Mouse (Mus musculus): ENCODE data around the gene Retsat. TPM values are rescaled to one million over a fixed set of nuclear protein-coding genes. Genes with fewer than 3 reads are reported as not detected.

The Retsat gene
- total RNA-seq, 2 experiments from 2014 or later: 25.9 to 30.8 TPM

GRCm38 (mm10) chr6:72615561-72616375 is 17.5 kb downstream of the Retsat start:
- intact Hi-C loops (cut with DNase I): no loop called here
- DNase-seq (ENCODE audit: extremely low spot score in 1 of 2, low spot score in 2 of 2): no peak

GRCm38 (mm10) chr6:72616643-72617288 is 18.5 kb downstream of the Retsat start, which contains the start of gene Tgoln1:
Gene Tgoln1, minus strand, starts transcription at chr6:72617000.
- intact Hi-C loops (cut with DNase I): no loop called here
- DNase-seq (ENCODE audit: extremely low spot score in 1 of 2, low spot score in 2 of 2): peak; percentile 91 to 97

- intact Hi-C loops (cut with DNase I): no loop called here
- no peak for DNase-seq (ENCODE audit: extremely low spot score in 1 of 2, low spot score in 2 of 2)
Measured at GRCm38 (mm10) chr6:72619734-72620532, 21.7 kb downstream of the Retsat start.

- DNase-seq (ENCODE audit: extremely low spot score in 1 of 2, low spot score in 2 of 2): no peak
- intact Hi-C loops (cut with DNase I): no loop called here
Measured at GRCm38 (mm10) chr6:72620920-72621319, 22.6 kb downstream of the Retsat start.

GRCm38 (mm10) chr6:72622917-72623316 is 24.6 kb downstream of the Retsat start:
- intact Hi-C loops (cut with DNase I): no loop called here
- DNase-seq (ENCODE audit: extremely low spot score in 1 of 2, low spot score in 2 of 2): no peak

- intact Hi-C loops (cut with DNase I): no loop called here
- no peak for DNase-seq (ENCODE audit: extremely low spot score in 1 of 2, low spot score in 2 of 2)
Measured at GRCm38 (mm10) chr6:72623661-72624402, 25.6 kb downstream of the Retsat start.

GRCm38 (mm10) chr6:72626391-72626790 is 28.1 kb downstream of the Retsat start:
- no peak for DNase-seq (ENCODE audit: extremely low spot score in 1 of 2, low spot score in 2 of 2)
- intact Hi-C loops (cut with DNase I): no loop called here

- peak in 1 of 2 experiments; percentile 45 for DNase-seq (ENCODE audit: extremely low spot score in 1 of 2, low spot score in 2 of 2)
- intact Hi-C loops (cut with DNase I): no loop called here
Measured at GRCm38 (mm10) chr6:72627276-72627675, 29.0 kb downstream of the Retsat start.

- intact Hi-C loops (cut with DNase I): loop anchor here (10.0 kb wide), 1 partner anchor 594 kb away; the partner anchor contains the start of gene Dnah6
- no peak for DNase-seq (ENCODE audit: extremely low spot score in 1 of 2, low spot score in 2 of 2)
Measured at GRCm38 (mm10) chr6:72630370-72630769, 32.1 kb downstream of the Retsat start.

GRCm38 (mm10) chr6:72630961-72631360 is 32.7 kb downstream of the Retsat start:
- intact Hi-C loops (cut with DNase I): loop anchor here (10.0 kb wide), 1 partner anchor 594 kb away; the partner anchor contains the start of gene Dnah6
- DNase-seq (ENCODE audit: extremely low spot score in 1 of 2, low spot score in 2 of 2): no peak

- intact Hi-C loops (cut with DNase I): loop anchor here (10.0 kb wide), 1 partner anchor 593 kb away; the partner anchor contains the start of gene Dnah6
- no peak for DNase-seq (ENCODE audit: extremely low spot score in 1 of 2, low spot score in 2 of 2)
Measured at GRCm38 (mm10) chr6:72631700-72632099, 33.4 kb downstream of the Retsat start.

- intact Hi-C loops (cut with DNase I): loop anchor here (10.0 kb wide), 1 partner anchor 590 kb away; the partner anchor contains the start of gene Dnah6
- DNase-seq (ENCODE audit: extremely low spot score in 1 of 2, low spot score in 2 of 2): no peak
Measured at GRCm38 (mm10) chr6:72634311-72634710, 36.0 kb downstream of the Retsat start.

GRCm38 (mm10) chr6:72635760-72636431 is 37.6 kb downstream of the Retsat start:
- intact Hi-C loops (cut with DNase I): loop anchor here (5.0 to 10.0 kb wide), 2 partner anchors 196 to 589 kb away; partner anchors contain the start of gene Dnah6
- peak; percentile 23 to 57 for DNase-seq (ENCODE audit: extremely low spot score in 1 of 2, low spot score in 2 of 2)

- intact Hi-C loops (cut with DNase I): loop anchor here (5.0 to 10.0 kb wide), 2 partner anchors 195 to 588 kb away; partner anchors contain the start of gene Dnah6
- DNase-seq (ENCODE audit: extremely low spot score in 1 of 2, low spot score in 2 of 2): no peak
Measured at GRCm38 (mm10) chr6:72636940-72637339, 38.7 kb downstream of the Retsat start.

GRCm38 (mm10) chr6:72641218-72641954 is 43.1 kb downstream of the Retsat start:
- DNase-seq (ENCODE audit: extremely low spot score in 1 of 2, low spot score in 2 of 2): no peak
- intact Hi-C loops (cut with DNase I): no loop called here

GRCm38 (mm10) chr6:72644576-72644975 is 46.3 kb downstream of the Retsat start:
- intact Hi-C loops (cut with DNase I): no loop called here
- DNase-seq (ENCODE audit: extremely low spot score in 1 of 2, low spot score in 2 of 2): no peak

- intact Hi-C loops (cut with DNase I): no loop called here
- no peak for DNase-seq (ENCODE audit: extremely low spot score in 1 of 2, low spot score in 2 of 2)
Measured at GRCm38 (mm10) chr6:72645364-72645763, 47.1 kb downstream of the Retsat start.
